Mouse (Mus musculus) neural tube, embryonic 13.5 days (tissue): Measurements from ENCODE around the gene Tnp1. TPM values are rescaled to one million over a fixed set of nuclear protein-coding genes. Genes with fewer than 3 reads are reported as not detected.

ENCODE experiments used
- polyA plus RNA-seq: library from polyadenylated mRNA; unstranded; fragments of >200 nt; fragmentation: Nextera tagmentation; extraction: Ambion mirVana; gene quantifications from 2 replicates; pipeline ENCODE4 v1.2.1, GENCODE M21; 2015

Gene Tnp1
- polyA plus RNA-seq, 1 experiment from 2014 or later: not detected

Other genes with a start within 250 kb of the Tnp1 start
- gene Igfbp2, start 191.4 kb downstream of the Tnp1 start, polyA plus RNA-seq: 337 and 391 TPM in 2 replicates
- gene Igfbp5, start 141.0 kb downstream of the Tnp1 start, polyA plus RNA-seq: 158 and 172 TPM in 2 replicates